Mouse (Mus musculus) forebrain, embryonic 14.5 days (tissue): ENCODE measurements at regions not wholly inside any gene's neighbourhood (a gene's known extent, or its start where the extent isn't known, plus 50 kb on each side); places are given as distances from the start of the nearest gene placed in this dataset.
"Not testable (repeated sequence)": the region's sequence is repeated elsewhere in the genome, so short reads cannot be mapped to it uniquely, and the experiment has no call there.

Experiments
- ATAC-seq: fragments of 200-750 bp; cut with Nextera tagmentation; 2 replicates; pipeline ENCODE4 v1.8.0; 2017; ENCODE audit warnings: mild to moderate bottlenecking, moderate library complexity
- DNase-seq: peaks from one replicate; pipeline ENCODE4 v3.0.0-alpha.2; 2015; ENCODE audit warnings: low spot score
- H3K27ac ChIP-seq: fragments of 300-500 bp; sonication (generic); 2 replicates; pipeline ENCODE4 v1.5.1; 2014; ENCODE audit warnings: low read depth, mild to moderate bottlenecking, control low read depth, low read length, moderate library complexity
- H3K27me3 ChIP-seq: fragments of 300-500 bp; sonication (generic); replicated peaks from 2 replicates; pipeline ENCODE4 v1.6.1; 2014; ENCODE audit warnings: low read length, control low read depth, mixed read lengths; ENCODE audit not compliant: control insufficient read depth, insufficient read depth
- H3K36me3 ChIP-seq: fragments of 300-500 bp; sonication (generic); 2 replicates; pipeline ENCODE4 v1.6.1; 2014; ENCODE audit warnings: low read length, control low read depth; ENCODE audit not compliant: control insufficient read depth, insufficient read depth
- H3K4me1 ChIP-seq: fragments of 300-500 bp; sonication (generic); 2 replicates; pipeline ENCODE4 v1.6.1; 2014; ENCODE audit warnings: antibody characterized with exemption, low read length, control low read depth; ENCODE audit not compliant: control insufficient read depth, insufficient read depth
- H3K4me2 ChIP-seq: fragments of 300-500 bp; sonication (generic); 2 replicates; pipeline ENCODE4 v1.6.1; 2014; ENCODE audit warnings: mild to moderate bottlenecking, control low read depth, low read length
- H3K4me3 ChIP-seq: fragments of 300-500 bp; sonication (generic); 2 replicates; pipeline ENCODE4 v1.5.1; 2014; ENCODE audit warnings: low read depth, low read length, control low read depth
- H3K9ac ChIP-seq: fragments of 300-500 bp; sonication (generic); 2 replicates; pipeline ENCODE4 v1.6.1; 2014; ENCODE audit warnings: mild to moderate bottlenecking, low read length, control low read depth, moderate library complexity
- H3K9me3 ChIP-seq: fragments of 300-500 bp; sonication (generic); replicated peaks from 2 replicates; pipeline ENCODE4 v1.6.1; 2016; ENCODE audit warnings: low read length, control low read depth, mixed read lengths; ENCODE audit not compliant: control insufficient read depth
- WGBS: fragments of 180-500 bp; shearing (Covaris S2); extraction: QIAGEN DNeasy Blood & Tissue Kit; methylation state at CpG from one replicate; pipeline ENCODE4 v1.1.7; 2014; 5-methylcytosine and 5-hydroxymethylcytosine counted together

DNA sequence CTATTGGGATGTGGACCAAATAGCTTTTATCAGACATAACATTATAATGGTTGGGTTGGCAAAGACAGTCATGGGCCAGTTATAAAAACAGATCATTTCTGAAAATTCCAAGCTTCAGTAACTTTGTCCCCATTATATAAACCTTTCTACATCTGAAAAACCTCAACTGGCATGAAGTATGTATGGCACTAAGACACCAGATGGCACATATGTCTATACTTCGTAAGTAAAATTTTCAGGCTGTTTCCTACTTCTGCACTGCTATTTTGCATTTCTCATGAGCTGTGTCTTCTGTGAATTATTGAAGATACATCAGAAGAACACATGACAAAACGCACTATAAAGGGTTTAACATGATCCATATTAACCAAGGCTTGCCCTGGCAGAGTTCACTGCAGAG is 428.1 kb downstream of the Pom121l12 start:
- Histone ChIP-seq H3K9me3 (no peaks in the 10 kb centered on the region), H3K4me1 (no peaks in the 10 kb centered on the region), H3K4me3 (no peak overlapping the region), H3K36me3 (no peaks in the 10 kb centered on the region), H3K4me2 (no peak overlapping the region), H3K27ac (no peak overlapping the region), H3K27me3 (no peaks in the 10 kb centered on the region), H3K9ac (no peak overlapping the region)
- ATAC-seq (peak; percentile 29; the same call in 1 of the 2 replicates), DNase-seq (peak; percentile 45)
- 77% methylated on average over 2 of the region's 2 CpGs for WGBS

GRCm38 (mm10) chr11:15042168-15042567 is 443.1 kb downstream of the Pom121l12 start:
- no peak for ATAC-seq
- WGBS: 85% methylated on average over 1 of the region's 1 CpGs
- Histone ChIP-seq H3K9me3 (no peaks in the 10 kb centered on the region), H3K4me1 (no peaks in the 10 kb centered on the region), H3K36me3 (no peaks in the 10 kb centered on the region), H3K4me3 (no peak overlapping the region), H3K4me2 (no peak overlapping the region), H3K27ac (no peak overlapping the region), H3K9ac (no peak overlapping the region), H3K27me3 (no peaks in the 10 kb centered on the region)
- no peak for DNase-seq

GRCm38 (mm10) chr11:15088918-15089645 is 490.0 kb downstream of the Pom121l12 start:
- ATAC-seq, H3K4me2 ChIP-seq, H3K27ac ChIP-seq, DNase-seq, H3K27me3 ChIP-seq, H3K4me3 ChIP-seq, H3K36me3 ChIP-seq, H3K4me1 ChIP-seq, H3K9ac ChIP-seq, H3K9me3 ChIP-seq: not testable (repeated sequence)
- 85% methylated on average over 4 of the region's 4 CpGs for WGBS

GRCm38 (mm10) chr11:15096900-15097299 is 497.8 kb downstream of the Pom121l12 start:
- Histone ChIP-seq H3K27me3 (no peaks in the 10 kb centered on the region), H3K4me2 (no peak overlapping the region), H3K9me3 (no peaks in the 10 kb centered on the region), H3K9ac (no peak overlapping the region), H3K27ac (no peak overlapping the region), H3K4me1 (no peaks in the 10 kb centered on the region), H3K36me3 (no peaks in the 10 kb centered on the region), H3K4me3 (no peak overlapping the region)
- DNase-seq (no peak), ATAC-seq (no peak)

- Histone ChIP-seq H3K4me3 (no peak overlapping the region), H3K36me3 (no peaks in the 10 kb centered on the region), H3K9ac (no peak overlapping the region), H3K4me2 (no peak overlapping the region), H3K4me1 (no peaks in the 10 kb centered on the region), H3K27me3 (no peaks in the 10 kb centered on the region), H3K9me3 (no peaks in the 10 kb centered on the region), H3K27ac (no peak overlapping the region)
- 81% methylated on average over 1 of the region's 1 CpGs for WGBS
- ATAC-seq: no peak
- no peak for DNase-seq
These were observed 509.0 kb downstream of the Pom121l12 start for GRCm38 (mm10) chr11:15108046-15108445.

GRCm38 (mm10) chr11:15113583-15113982 is 514.5 kb downstream of the Pom121l12 start:
- DNase-seq (no peak), ATAC-seq (no peak; the same call in 1 of the 2 replicates)
- Histone ChIP-seq H3K4me2 (no peak overlapping the region), H3K9ac (no peak overlapping the region), H3K27me3 (no peaks in the 10 kb centered on the region), H3K4me1 (no peaks in the 10 kb centered on the region), H3K27ac (no peak overlapping the region), H3K36me3 (no peaks in the 10 kb centered on the region), H3K4me3 (no peak overlapping the region), H3K9me3 (no peaks in the 10 kb centered on the region)
- 87% methylated on average over 3 of the region's 3 CpGs for WGBS

DNA sequence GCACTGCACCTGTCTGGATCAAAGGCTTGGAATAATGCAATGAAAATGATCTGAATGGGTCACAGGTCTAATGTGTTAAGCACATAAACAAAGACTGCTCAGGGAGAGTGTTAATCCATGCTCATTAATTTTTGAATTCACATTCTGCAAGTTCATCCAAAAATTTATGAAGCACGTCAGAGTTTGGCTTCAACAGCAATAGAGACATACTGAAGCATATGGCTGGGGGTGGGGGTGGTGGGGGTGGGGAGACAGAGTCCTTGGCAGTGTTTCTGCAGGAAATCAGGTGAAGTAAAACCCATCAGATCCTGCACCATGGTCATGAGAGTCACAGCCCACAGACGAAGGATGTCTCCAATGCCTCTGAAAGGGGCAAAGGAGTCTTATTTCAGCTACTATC is 526.7 kb downstream of the Pom121l12 start:
- no peaks in the 10 kb centered on the region for H3K27me3 ChIP-seq
- no peak overlapping the region for H3K27ac ChIP-seq
- DNase-seq (peak; percentile 70), ATAC-seq (peak; percentile 84; the same call in 1 of the 2 replicates)
- no peaks in the 10 kb centered on the region for H3K4me1 ChIP-seq
- 52% methylated on average over 2 of the region's 2 CpGs for whole genome bisulfite sequencing
- H3K4me3 ChIP-seq: no peak overlapping the region
- H3K9me3 ChIP-seq: no peaks in the 10 kb centered on the region
- H3K36me3 ChIP-seq: no peaks in the 10 kb centered on the region
- H3K9ac ChIP-seq: no peak overlapping the region
- H3K4me2 ChIP-seq: no peak overlapping the region
